Mouse (Mus musculus) cortical plate, adult 2 months (tissue): ENCODE measurements around the gene Fbxl20. TPM values are rescaled to one million over a fixed set of nuclear protein-coding genes. Genes with fewer than 3 reads are reported as not detected.

Experiments used
- H3K27ac ChIP-seq: fragments of 200-500 bp; 2 replicates; pipeline ENCODE4 v1.5.1; 2012; ENCODE audit warnings: low read length, control low read depth, inconsistent platforms; ENCODE audit not compliant: insufficient read depth
- H3K4me1 ChIP-seq: fragments of 200-500 bp; 2 replicates; pipeline ENCODE4 v1.6.1; 2011; ENCODE audit warnings: low read length; ENCODE audit not compliant: control insufficient read depth, insufficient read depth
- H3K4me3 ChIP-seq: fragments of 200-500 bp; 2 replicates; pipeline ENCODE4 v1.5.1; 2011; ENCODE audit warnings: mild to moderate bottlenecking, low read length, control low read depth; ENCODE audit not compliant: insufficient read depth
- CTCF ChIP-seq: fragments of 200-500 bp; IDR thresholded peaks from 2 replicates; pipeline ENCODE4 v1.5.1; 2011; ENCODE audit warnings: mild to moderate bottlenecking, control low read depth, low read length; ENCODE audit not compliant: insufficient read depth; ENCODE audit errors: extremely low read depth
- POLR2A ChIP-seq: fragments of 200-500 bp; IDR thresholded peaks from 2 replicates; pipeline ENCODE4 v1.6.1; 2011; ENCODE audit warnings: mild to moderate bottlenecking, low read length, control low read depth; ENCODE audit not compliant: insufficient read depth; ENCODE audit errors: extremely low read depth
- polyA plus RNA-seq: library from polyadenylated mRNA; depleted of rRNA; stranded (reverse); fragments of >200 nt; gene quantifications from 2 replicates; pipeline ENCODE4 v1.2.3, GENCODE M21; 2012; rRNA removed

Gene Fbxl20
- polyA plus RNA-seq, 1 experiment, result 25.0 TPM

DNA sequence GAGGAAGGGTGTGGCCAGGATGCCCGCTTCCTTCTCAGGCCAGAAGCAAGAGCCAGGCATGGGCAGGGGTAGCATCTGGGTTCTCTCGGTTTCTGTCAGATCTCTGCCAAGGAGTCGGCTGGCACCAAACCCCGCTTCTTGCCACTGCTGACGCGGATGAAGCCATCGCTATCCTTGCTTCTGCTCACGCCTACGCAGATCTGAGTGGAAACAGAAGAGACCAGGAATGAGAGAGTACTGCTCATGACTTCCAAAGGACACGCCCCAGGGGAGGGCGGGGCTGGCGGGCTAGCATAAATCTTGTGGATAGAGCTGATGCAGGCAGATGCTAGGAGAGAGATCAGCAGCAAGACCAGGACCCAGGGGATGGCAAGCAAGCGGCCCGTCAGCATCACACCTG, 112.3 kb downstream of the Fbxl20 start:
- peaks cover 1% of the 10 kb centered on the region for H3K4me1 ChIP-seq

DNA sequence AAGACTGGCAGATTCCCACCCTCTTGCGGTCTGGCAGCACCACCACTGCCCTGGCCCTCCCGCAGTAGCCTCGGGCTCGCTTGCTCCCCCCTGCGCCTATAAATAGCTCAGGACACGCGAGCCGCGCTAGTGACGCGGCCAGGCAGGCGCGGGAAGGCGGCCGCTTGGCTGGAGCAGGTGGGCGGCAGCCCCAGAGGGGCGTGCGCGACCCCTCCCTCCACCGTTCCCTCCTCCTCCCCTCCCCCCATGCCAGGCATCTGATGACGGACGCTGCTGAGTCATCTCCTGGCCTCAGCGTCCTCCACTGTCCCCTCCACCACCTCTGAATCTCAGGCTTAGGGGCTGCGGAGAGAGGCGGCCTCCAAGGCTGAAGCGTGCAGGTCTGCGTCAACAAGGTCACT, 114.2 kb downstream of the Fbxl20 start:
- Histone ChIP-seq H3K4me3 (peak overlapping the region; percentile 15), H3K27ac (peak overlapping the region; percentile 37; the same call in 1 of the 2 replicates), H3K4me1 (peaks cover 1% of the 10 kb centered on the region)
- TF ChIP-seq CTCF, result no peak
- no peak for TF ChIP-seq POLR2A

More for the DNA sequence above, 112.3 kb downstream of the Fbxl20 start:
- no peak overlapping the region for H3K27ac ChIP-seq
- H3K4me3 ChIP-seq, result no peak overlapping the region
- TF ChIP-seq CTCF (no peak), POLR2A (peak; percentile 44; the same call in 1 of the 2 replicates)

DNA sequence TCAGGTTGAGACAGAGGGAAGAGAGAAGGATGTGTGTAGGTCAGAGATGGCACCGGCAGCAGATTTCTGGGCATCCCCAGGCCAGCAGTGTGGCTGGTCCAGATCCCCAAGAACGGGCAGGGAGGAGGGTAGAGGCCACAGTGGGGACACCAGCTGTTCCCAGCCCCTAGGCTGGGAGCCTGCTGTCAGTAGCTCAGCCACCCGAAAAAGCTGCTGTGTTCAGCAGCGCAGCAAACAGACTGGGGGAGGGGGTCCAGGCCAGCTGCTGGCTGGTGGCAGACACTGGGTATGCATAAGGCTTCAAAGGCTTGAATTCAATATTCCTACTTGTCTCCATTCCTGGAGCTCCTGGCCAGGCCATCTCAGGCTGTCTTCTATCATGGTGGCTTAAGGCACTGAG, 115.4 kb downstream of the Fbxl20 start:
- no peak for TF ChIP-seq CTCF
- TF ChIP-seq POLR2A, result no peak
- Histone ChIP-seq H3K4me1 (peaks cover 1% of the 10 kb centered on the region), H3K27ac (no peak overlapping the region), H3K4me3 (no peak overlapping the region)

DNA sequence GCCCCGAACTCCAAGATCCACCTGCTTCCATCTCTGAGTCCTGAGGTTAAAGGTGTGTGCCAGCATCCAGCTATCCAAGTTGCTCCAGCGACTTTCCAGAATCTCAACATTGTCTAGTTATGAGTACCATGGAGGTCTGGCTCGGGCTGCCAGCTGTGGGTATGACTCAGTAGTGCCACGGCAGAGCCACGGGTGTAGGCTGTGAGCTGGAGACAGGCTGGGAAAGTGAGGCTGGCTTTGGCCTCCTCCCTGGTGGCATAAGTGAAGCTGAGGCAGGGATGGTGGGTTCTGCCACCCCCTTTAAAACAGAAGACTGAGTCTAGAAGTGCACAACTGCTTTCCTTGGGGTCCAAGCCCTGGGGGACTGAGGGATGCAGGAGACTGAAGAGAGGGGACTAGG, 116.1 kb downstream of the Fbxl20 start:
- H3K27ac ChIP-seq, result no peak overlapping the region
- peaks cover 1% of the 10 kb centered on the region for H3K4me1 ChIP-seq
- TF ChIP-seq POLR2A (no peak), CTCF (no peak)
- no peak overlapping the region for H3K4me3 ChIP-seq

Other genes starting within 250 kb of the Fbxl20 start
- gene Plxdc1, start 164.0 kb downstream of the Fbxl20 start, polyA plus RNA-seq, result 28.6 and 29.2 TPM in 2 replicates
- gene Arl5c, start 154.2 kb downstream of the Fbxl20 start, polyA plus RNA-seq, result 2.2 and 2.6 TPM in 2 replicates
- gene Cacnb1, start 127.4 kb downstream of the Fbxl20 start, polyA plus RNA-seq, result 114 and 117 TPM in 2 replicates
- 880 and 901 TPM in 2 replicates for gene Rpl19, start 123.7 kb downstream of the Fbxl20 start, polyA plus RNA-seq
- gene Stac2, start 96.9 kb downstream of the Fbxl20 start, polyA plus RNA-seq, result 49.7 and 51.6 TPM in 2 replicates
- 21.7 and 23.3 TPM in 2 replicates for gene Med1, start 42.9 kb upstream of the Fbxl20 start, polyA plus RNA-seq
- 18.1 and 18.6 TPM in 2 replicates for gene Cdk12, start 52.7 kb upstream of the Fbxl20 start, polyA plus RNA-seq
- gene Neurod2, start 179.2 kb upstream of the Fbxl20 start, polyA plus RNA-seq, result 45.0 and 57.2 TPM in 2 replicates
- 127 and 322 TPM in 2 replicates for gene Ppp1r1b, start 198.0 kb upstream of the Fbxl20 start, polyA plus RNA-seq
- gene Stard3, start 208.0 kb upstream of the Fbxl20 start, polyA plus RNA-seq, result 63.2 and 70.8 TPM in 2 replicates
- 13.6 and 17.7 TPM in 2 replicates for gene Tcap, start 233.4 kb upstream of the Fbxl20 start, polyA plus RNA-seq
- 0.13 and 0.40 TPM in 2 replicates for gene Pnmt, start 236.0 kb upstream of the Fbxl20 start, polyA plus RNA-seq